Mouse (Mus musculus) lung, embryonic 16.5 days (tissue): ENCODE results near the gene A930009A15Rik. TPM values are rescaled to one million over a fixed set of nuclear protein-coding genes. Genes with fewer than 3 reads are reported as not detected.

ENCODE experiments used
- ATAC-seq: fragments of 200-750 bp; cut with Nextera tagmentation; 2 replicates; pipeline ENCODE4 v1.8.0; 2017; ENCODE audit warnings: low read depth, mild to moderate bottlenecking, moderate library complexity
- H3K27ac ChIP-seq: fragments of 300-500 bp; sonication (generic); 2 replicates; pipeline ENCODE4 v1.5.1; 2014; ENCODE audit warnings: mild to moderate bottlenecking, control low read depth, low read length
- H3K27me3 ChIP-seq: fragments of 300-500 bp; sonication (generic); 2 replicates; pipeline ENCODE4 v1.6.1; 2014; ENCODE audit warnings: low read depth, low read length, mixed read lengths; ENCODE audit not compliant: control insufficient read depth, insufficient read depth
- H3K36me3 ChIP-seq: fragments of 300-500 bp; sonication (generic); 2 replicates; pipeline ENCODE4 v1.6.1; 2014; ENCODE audit warnings: low read length; ENCODE audit not compliant: control insufficient read depth, insufficient read depth
- H3K4me1 ChIP-seq: fragments of 300-500 bp; sonication (generic); replicated peaks from 2 replicates; pipeline ENCODE4 v1.6.1; 2014; ENCODE audit warnings: low read length, mixed read lengths; ENCODE audit not compliant: control insufficient read depth, insufficient read depth
- H3K4me2 ChIP-seq: fragments of 300-500 bp; sonication (generic); 2 replicates; pipeline ENCODE4 v1.6.1; 2014; ENCODE audit warnings: low read depth, low read length, control low read depth
- H3K4me3 ChIP-seq: fragments of 300-500 bp; sonication (generic); 2 replicates; pipeline ENCODE4 v1.5.1; 2014; ENCODE audit warnings: mild to moderate bottlenecking, low read length, control low read depth
- H3K9ac ChIP-seq: fragments of 300-500 bp; sonication (generic); 2 replicates; pipeline ENCODE4 v1.6.1; 2014; ENCODE audit warnings: low read length, control low read depth
- H3K9me3 ChIP-seq: fragments of 300-500 bp; sonication (generic); 2 replicates; pipeline ENCODE4 v1.6.1; 2016; ENCODE audit warnings: low read length; ENCODE audit not compliant: control insufficient read depth
- WGBS: fragments of 180-500 bp; shearing (Covaris S2); extraction: QIAGEN DNeasy Blood & Tissue Kit; methylation state at CpG from one replicate; pipeline ENCODE4 v1.1.7; 2014; 5-methylcytosine and 5-hydroxymethylcytosine counted together
- polyA plus RNA-seq: library from polyadenylated mRNA; unstranded; fragments of >200 nt; fragmentation: Nextera tagmentation; extraction: Ambion mirVana; gene quantifications from 2 replicates; pipeline ENCODE4 v1.2.1, GENCODE M21; 2015

A930009A15Rik gene
- polyA plus RNA-seq, 1 experiment from 2014 or later: not detected

- WGBS: 32% methylated on average over 3 of the region's 3 CpGs
- no peak for ATAC-seq
Measured at GRCm38 (mm10) chr10:115571734-115572440, 2.1 kb downstream of the A930009A15Rik start.

GRCm38 (mm10) chr10:115579076-115579475 lies 9.3 kb downstream of the A930009A15Rik start:
- no peak for ATAC-seq
- H3K9me3 ChIP-seq: no peaks in the 10 kb centered on the region
- peaks cover 2% of the 10 kb centered on the region; the same call in 1 of the 2 replicates for H3K4me1 ChIP-seq
- no peak overlapping the region for H3K27ac ChIP-seq
- H3K4me2 ChIP-seq: no peak overlapping the region
- no peaks in the 10 kb centered on the region for H3K36me3 ChIP-seq
- H3K27me3 ChIP-seq: peaks cover 17% of the 10 kb centered on the region
- H3K9ac ChIP-seq: no peak overlapping the region
- H3K4me3 ChIP-seq: no peak overlapping the region
- 48% methylated on average over 7 of the region's 7 CpGs for WGBS

More at GRCm38 (mm10) chr10:115571734-115572440, 2.1 kb downstream of the A930009A15Rik start:
- Histone ChIP-seq H3K4me1 (no peaks in the 10 kb centered on the region), H3K27me3 (no peaks in the 10 kb centered on the region), H3K36me3 (no peaks in the 10 kb centered on the region), H3K4me2 (no peak overlapping the region), H3K4me3 (no peak overlapping the region), H3K9me3 (no peaks in the 10 kb centered on the region), H3K9ac (no peak overlapping the region), H3K27ac (no peak overlapping the region)

GRCm38 (mm10) chr10:115579494-115579893 lies 9.7 kb downstream of the A930009A15Rik start:
- no peak overlapping the region for H3K4me2 ChIP-seq
- ATAC-seq: no peak
- H3K27ac ChIP-seq: no peak overlapping the region
- H3K9ac ChIP-seq: no peak overlapping the region
- H3K36me3 ChIP-seq: no peaks in the 10 kb centered on the region
- WGBS: 16% methylated on average over 7 of the region's 7 CpGs
- peaks cover 21% of the 10 kb centered on the region for H3K27me3 ChIP-seq
- H3K4me3 ChIP-seq: no peak overlapping the region
- H3K4me1 ChIP-seq: peaks cover 2% of the 10 kb centered on the region; the same call in 1 of the 2 replicates
- H3K9me3 ChIP-seq: no peaks in the 10 kb centered on the region

GRCm38 (mm10) chr10:115581971-115582370 lies 12.2 kb downstream of the A930009A15Rik start:
- WGBS: 58% methylated on average over 9 of the region's 9 CpGs

GRCm38 (mm10) chr10:115583071-115583470 lies 13.3 kb downstream of the A930009A15Rik start:
- no peak overlapping the region for H3K4me3 ChIP-seq
- H3K9ac ChIP-seq: no peak overlapping the region
- H3K36me3 ChIP-seq: no peaks in the 10 kb centered on the region
- no peak overlapping the region for H3K27ac ChIP-seq
- no peak for ATAC-seq
- H3K4me2 ChIP-seq: no peak overlapping the region
- WGBS: 86% methylated on average over 3 of the region's 3 CpGs
- no peaks in the 10 kb centered on the region for H3K9me3 ChIP-seq
- peaks cover 39% of the 10 kb centered on the region for H3K27me3 ChIP-seq
- H3K4me1 ChIP-seq: peaks cover 11% of the 10 kb centered on the region

More at GRCm38 (mm10) chr10:115581971-115582370, 12.2 kb downstream of the A930009A15Rik start:
- H3K4me3 ChIP-seq: no peak overlapping the region
- no peak overlapping the region for H3K27ac ChIP-seq
- no peaks in the 10 kb centered on the region for H3K9me3 ChIP-seq
- no peak for ATAC-seq
- no peak overlapping the region for H3K9ac ChIP-seq
- peaks cover 3% of the 10 kb centered on the region for H3K4me1 ChIP-seq
- peaks cover 28% of the 10 kb centered on the region for H3K27me3 ChIP-seq
- no peaks in the 10 kb centered on the region for H3K36me3 ChIP-seq
- no peak overlapping the region for H3K4me2 ChIP-seq

- H3K9me3 ChIP-seq: no peaks in the 10 kb centered on the region
- H3K27ac ChIP-seq: no peak overlapping the region
- peaks cover 11% of the 10 kb centered on the region for H3K4me1 ChIP-seq
- H3K9ac ChIP-seq: no peak overlapping the region
- ATAC-seq: no peak
- H3K4me3 ChIP-seq: no peak overlapping the region
- H3K27me3 ChIP-seq: peaks cover 47% of the 10 kb centered on the region
- H3K4me2 ChIP-seq: no peak overlapping the region
- H3K36me3 ChIP-seq: no peaks in the 10 kb centered on the region
- WGBS: 25% methylated on average over 13 of the region's 14 CpGs
Measured at GRCm38 (mm10) chr10:115584656-115585055, 14.9 kb downstream of the A930009A15Rik start.

GRCm38 (mm10) chr10:115585491-115586245 lies 15.9 kb downstream of the A930009A15Rik start:
- H3K27ac ChIP-seq: no peak overlapping the region
- no peaks in the 10 kb centered on the region for H3K36me3 ChIP-seq
- H3K9ac ChIP-seq: no peak overlapping the region
- peaks cover 10% of the 10 kb centered on the region for H3K4me1 ChIP-seq
- peaks cover 43% of the 10 kb centered on the region for H3K27me3 ChIP-seq
- H3K4me3 ChIP-seq: peak overlapping the region; percentile 57
- WGBS: under 1% methylated on average over 21 of the region's 21 CpGs
- H3K9me3 ChIP-seq: no peaks in the 10 kb centered on the region
- peak overlapping the region; percentile 98 for H3K4me2 ChIP-seq
- no peak for ATAC-seq

- H3K4me1 ChIP-seq: peaks cover 10% of the 10 kb centered on the region
- H3K27me3 ChIP-seq: peaks cover 40% of the 10 kb centered on the region
- peak overlapping the region; percentile 57 for H3K4me3 ChIP-seq
- H3K9me3 ChIP-seq: no peaks in the 10 kb centered on the region
- under 1% methylated on average over 41 of the region's 41 CpGs for WGBS
- H3K36me3 ChIP-seq: no peaks in the 10 kb centered on the region
- no peak overlapping the region; the same call in 1 of the 2 replicates for H3K9ac ChIP-seq
- peak overlapping the region; percentile 98 for H3K4me2 ChIP-seq
- peak; percentile 77 for ATAC-seq
- no peak overlapping the region for H3K27ac ChIP-seq
Measured at GRCm38 (mm10) chr10:115586246-115587231, 16.8 kb downstream of the A930009A15Rik start.
